Mouse (Mus musculus) bone marrow macrophage, adult 2 months (primary cell): ENCODE data around the gene Nkd1. TPM values are rescaled to one million over a fixed set of nuclear protein-coding genes. Genes with fewer than 3 reads are reported as not detected.

Source experiments
- H3K27ac ChIP-seq: 2 replicates; pipeline ENCODE4 v1.5.1; 2012; ENCODE audit warnings: low read depth, low read length; ENCODE audit not compliant: insufficient read depth
- H3K4me1 ChIP-seq: 2 replicates; pipeline ENCODE4 v1.6.1; 2012; ENCODE audit warnings: low read length; ENCODE audit not compliant: control insufficient read depth, insufficient read depth
- H3K4me3 ChIP-seq: 2 replicates; pipeline ENCODE4 v1.5.1; 2012; ENCODE audit warnings: mild to moderate bottlenecking, low read length, moderate library complexity; ENCODE audit not compliant: insufficient read depth
- CTCF ChIP-seq: IDR thresholded peaks from 2 replicates; pipeline ENCODE4 v1.5.1; 2012; ENCODE audit warnings: low read depth, mild to moderate bottlenecking, low read length, moderate library complexity
- POLR2A ChIP-seq: IDR thresholded peaks from 2 replicates; pipeline ENCODE4 v1.6.1; 2012; ENCODE audit warnings: mild to moderate bottlenecking, low read depth, low read length, borderline replicate concordance
- polyA plus RNA-seq: library from polyadenylated mRNA; stranded (reverse); fragments of >200 nt; gene quantifications from 2 replicates; pipeline ENCODE4 v1.2.4, GENCODE M21; 2012; ENCODE audit not compliant: missing spikeins, insufficient read depth, insufficient read length

The Nkd1 gene
- polyA plus RNA-seq, 1 experiment, result not detected

DNA sequence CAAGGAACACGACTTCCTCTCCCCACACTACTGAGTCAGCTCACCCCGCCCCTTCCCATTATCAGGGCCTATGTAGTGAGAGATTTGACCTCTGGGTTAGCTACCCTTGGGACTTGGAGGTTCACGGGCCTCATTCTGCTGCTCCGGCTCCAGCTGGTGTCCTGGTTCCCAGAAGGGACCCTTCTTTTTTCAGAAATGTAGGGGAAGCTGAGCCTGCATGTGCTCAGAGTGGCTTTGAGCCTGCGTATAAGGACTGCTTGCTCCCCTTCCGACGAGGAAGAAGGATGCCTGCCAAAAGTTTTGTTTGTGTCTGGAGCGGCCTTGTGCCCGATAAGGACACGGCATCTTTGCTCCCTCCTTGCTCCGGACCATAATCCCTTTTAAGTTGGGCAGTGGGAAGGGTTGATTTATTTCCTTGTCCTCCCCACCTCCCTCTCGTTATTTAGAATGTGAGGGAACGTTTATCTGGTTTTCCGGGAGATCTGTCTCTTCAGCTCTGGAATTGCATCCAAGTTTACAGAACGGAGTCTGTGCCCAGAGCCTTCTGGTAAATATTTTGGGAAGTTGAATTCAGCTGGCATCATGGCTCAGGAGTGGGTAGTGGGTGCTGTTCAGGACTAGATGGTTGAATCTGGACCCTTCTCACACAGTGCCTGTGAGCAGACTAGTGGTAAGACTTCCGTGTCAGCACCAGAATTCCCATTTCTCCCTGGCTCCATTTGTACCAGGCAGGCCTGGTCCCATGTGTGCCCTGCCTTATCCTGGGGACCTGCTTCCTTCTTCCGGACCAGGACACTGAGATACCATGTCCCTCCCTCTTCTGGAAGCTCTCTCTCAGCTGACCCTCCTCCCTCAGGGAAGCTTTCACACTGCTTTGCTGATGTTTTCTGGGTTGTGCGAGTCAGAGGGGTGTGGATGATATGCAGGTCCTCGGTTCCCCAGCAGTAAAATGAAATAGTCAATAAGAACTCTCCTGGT is 17.1 kb downstream of the Nkd1 start:
- H3K4me3 ChIP-seq, result no peak overlapping the region
- no peaks in the 10 kb centered on the region for H3K4me1 ChIP-seq
- TF ChIP-seq CTCF, result no peak
- no peak for TF ChIP-seq POLR2A
- H3K27ac ChIP-seq, result no peak overlapping the region

DNA sequence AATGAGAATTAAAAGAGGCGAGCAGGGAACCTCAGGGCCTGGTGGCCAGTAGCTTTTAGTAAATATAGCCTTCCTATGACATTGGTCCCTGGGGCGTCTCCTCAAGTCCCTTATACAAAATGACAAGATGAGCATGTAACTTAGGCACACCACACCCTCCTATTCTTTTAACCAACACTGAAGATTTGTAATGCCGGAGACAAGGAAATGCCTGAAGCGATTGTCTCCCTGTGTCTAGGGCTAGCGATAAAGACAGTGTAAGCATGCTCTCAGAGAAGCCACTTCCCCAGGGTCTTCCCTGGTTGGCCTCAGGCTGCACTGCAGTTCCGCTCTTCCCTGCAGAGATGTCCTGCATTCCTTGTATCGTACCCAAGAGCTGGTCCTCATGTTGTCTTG is 17.8 kb downstream of the Nkd1 start:
- Histone ChIP-seq H3K27ac (no peak overlapping the region), H3K4me1 (no peaks in the 10 kb centered on the region), H3K4me3 (no peak overlapping the region)
- TF ChIP-seq CTCF (no peak), POLR2A (no peak)

DNA sequence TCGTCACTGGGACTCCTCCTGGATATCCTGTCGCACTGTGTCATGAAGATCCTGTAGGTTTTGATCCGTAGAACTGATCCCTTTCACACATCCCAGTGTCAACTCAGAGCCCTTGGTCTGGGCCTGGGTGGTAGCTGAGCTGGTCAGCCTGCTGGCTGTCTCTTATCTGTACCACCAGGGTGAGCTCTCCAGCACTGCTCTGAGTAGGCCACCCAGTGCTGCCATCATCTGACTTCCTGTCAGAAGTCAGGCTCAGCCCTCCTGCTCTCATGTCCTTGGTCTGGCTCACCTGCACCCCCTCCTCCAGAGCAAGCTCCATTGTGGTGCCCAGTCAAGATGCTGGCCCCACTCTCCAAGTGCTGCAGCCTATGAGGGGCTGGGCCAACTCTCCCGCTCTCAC is 18.8 kb downstream of the Nkd1 start:
- Histone ChIP-seq H3K4me3 (no peak overlapping the region), H3K4me1 (no peaks in the 10 kb centered on the region), H3K27ac (no peak overlapping the region)
- no peak for TF ChIP-seq POLR2A
- no peak for TF ChIP-seq CTCF

DNA sequence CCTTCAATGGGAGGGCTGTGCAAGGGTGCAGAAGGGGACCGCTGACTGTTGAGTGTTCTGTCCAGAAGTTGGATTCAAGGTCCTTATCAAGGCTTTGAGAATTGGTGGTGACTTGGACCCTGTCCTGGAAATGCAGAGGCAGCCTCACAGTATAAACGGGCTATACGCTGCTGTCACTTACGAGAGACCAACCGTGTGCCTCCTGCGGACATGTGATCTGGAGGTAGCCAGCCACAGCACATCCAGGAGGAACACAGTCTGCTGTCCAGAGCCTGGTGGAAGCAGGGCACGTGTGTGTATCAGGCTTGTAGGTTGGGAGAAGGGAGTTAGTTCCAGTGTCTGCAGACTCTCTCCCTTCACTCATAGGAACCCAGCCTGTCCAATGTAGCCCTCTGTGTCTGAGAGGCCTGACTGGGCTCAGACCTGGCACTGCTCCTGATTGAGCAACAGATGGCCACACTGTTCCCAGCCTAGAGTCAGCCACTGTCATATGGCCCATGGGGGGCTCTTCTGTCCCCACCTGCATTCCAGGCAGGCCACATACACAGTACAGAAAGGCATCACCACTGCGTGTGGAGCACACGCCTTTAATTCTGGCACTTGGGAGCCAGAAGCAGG is 21.6 kb downstream of the Nkd1 start:
- no peaks in the 10 kb centered on the region for H3K4me1 ChIP-seq
- no peak overlapping the region for H3K4me3 ChIP-seq
- no peak overlapping the region for H3K27ac ChIP-seq
- no peak for TF ChIP-seq POLR2A
- no peak for TF ChIP-seq CTCF

DNA sequence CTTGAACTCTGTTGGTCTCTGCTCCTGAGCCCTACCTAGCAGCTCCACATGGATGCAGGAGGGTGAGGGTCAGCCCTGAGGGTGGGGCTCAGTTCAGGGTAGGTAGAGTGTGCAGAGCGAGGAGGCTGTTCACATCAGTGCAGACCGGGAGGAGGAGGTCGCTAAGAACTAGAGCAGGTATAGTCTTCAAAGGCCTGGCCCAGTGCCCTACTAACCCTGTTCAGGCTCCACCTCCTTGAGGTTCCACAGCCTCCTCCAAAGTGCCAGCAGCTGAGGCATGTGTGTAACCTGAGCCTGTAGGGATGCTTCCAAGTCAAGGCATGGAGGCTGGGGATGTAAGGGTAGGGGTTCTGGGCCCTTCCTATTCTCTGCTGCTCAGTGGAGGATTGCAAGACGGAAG is 23.5 kb downstream of the Nkd1 start:
- Histone ChIP-seq H3K27ac (no peak overlapping the region), H3K4me1 (no peaks in the 10 kb centered on the region), H3K4me3 (no peak overlapping the region)
- TF ChIP-seq POLR2A (no peak), CTCF (no peak)

DNA sequence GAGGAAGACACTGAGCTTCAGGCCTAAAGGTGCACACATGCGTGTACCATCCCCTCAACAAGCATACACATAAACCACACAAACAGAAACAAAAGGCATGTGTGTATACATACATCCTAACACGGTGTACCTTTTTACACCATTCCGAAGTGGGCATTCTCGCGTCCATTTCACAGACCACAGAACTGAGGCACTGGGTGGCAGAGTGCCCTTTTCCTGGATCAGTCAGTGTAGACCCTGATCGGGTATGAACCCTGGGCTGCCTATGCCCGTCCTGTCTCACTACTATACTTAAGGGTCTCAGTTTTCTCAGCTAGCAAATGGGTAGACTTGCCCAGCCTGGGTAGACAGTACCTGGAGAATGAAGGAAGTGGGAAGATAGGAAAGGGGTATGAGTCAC is 24.3 kb downstream of the Nkd1 start:
- Histone ChIP-seq H3K4me3 (no peak overlapping the region), H3K4me1 (no peaks in the 10 kb centered on the region), H3K27ac (no peak overlapping the region)
- TF ChIP-seq POLR2A, result no peak
- TF ChIP-seq CTCF, result no peak

DNA sequence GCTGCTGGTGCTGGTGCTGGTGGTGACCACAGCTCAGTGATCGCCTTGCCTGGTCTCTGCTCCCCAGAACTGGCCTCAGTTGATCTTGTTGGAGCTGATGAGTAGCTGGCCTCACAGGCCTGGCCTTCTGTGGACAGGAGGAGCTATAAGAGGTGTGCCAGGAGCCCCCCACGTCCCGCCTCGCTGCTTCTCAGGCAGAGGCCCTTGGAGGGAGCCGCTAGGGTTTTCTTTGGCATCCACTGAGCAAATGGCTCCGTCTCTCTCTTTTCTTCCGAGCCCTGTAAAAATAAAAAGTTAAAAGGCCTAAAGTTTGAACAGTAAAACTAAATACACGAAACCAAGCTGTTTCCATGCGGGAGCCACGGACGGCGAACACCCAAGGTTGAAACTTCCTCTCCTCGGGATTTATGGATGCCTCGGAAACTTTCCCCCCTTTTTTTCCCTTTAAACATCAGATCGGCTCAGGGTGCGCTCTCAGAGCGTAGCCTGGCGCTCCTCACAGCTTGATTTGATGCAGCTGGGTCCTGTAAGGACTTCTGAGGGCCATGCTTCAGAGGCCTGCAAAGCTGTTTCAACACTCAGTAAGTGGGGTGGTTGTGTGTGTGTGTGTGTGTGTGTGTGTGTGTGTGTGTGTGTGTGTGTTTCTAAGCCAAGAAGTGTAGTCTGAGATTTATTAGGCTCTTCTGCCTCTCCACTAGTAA is 25.0 kb downstream of the Nkd1 start:
- Histone ChIP-seq H3K4me3 (no peak overlapping the region), H3K4me1 (no peaks in the 10 kb centered on the region), H3K27ac (no peak overlapping the region)
- TF ChIP-seq POLR2A, result no peak
- no peak for TF ChIP-seq CTCF

DNA sequence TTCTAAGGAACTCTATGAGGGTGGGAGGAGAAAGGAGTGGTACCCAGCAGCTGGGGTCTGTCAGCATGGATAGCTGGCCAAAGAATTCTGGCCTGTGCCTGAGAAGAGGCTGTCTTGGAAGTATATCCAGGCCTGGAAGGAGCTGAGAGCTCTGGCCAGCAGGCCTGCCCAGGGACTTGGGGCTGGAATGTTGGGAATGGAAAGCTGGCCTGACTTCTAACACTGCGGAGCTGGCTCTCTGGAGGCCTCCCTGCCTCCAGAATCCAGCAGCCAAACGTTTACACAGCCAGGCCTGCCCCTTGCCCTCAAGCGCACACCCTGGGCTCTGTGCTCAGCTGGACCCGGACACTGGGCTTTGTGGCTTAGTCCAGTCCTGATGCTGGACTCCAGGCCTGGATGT is 34.5 kb downstream of the Nkd1 start:
- H3K27ac ChIP-seq, result no peak overlapping the region
- H3K4me3 ChIP-seq, result no peak overlapping the region
- TF ChIP-seq POLR2A, result no peak
- TF ChIP-seq CTCF, result no peak
- no peaks in the 10 kb centered on the region for H3K4me1 ChIP-seq

DNA sequence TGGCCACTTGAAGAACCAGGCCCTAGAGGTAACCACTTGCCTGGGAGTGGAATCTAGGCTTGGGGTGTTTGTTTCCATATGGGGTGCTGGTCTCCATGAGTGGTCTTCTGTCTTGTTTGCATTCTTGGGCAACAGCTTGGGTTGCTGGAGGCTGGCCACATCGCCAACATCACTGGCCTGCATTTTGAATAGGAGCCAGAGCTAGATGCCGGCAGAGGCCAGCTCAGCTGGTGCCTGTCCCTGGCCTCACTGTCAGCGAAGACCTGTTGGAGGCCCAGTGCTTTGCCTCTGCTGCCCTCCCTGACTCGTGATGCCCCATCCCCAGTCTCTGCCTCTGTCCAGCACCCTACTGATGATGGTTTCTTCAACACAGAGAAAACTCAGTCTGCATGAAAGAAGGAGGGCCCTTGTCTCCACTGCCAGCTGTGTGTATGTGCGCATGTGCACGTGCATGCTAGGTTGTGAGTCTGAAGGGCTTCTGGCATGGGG is 38.9 kb downstream of the Nkd1 start:
- Histone ChIP-seq H3K27ac (no peak overlapping the region), H3K4me1 (no peaks in the 10 kb centered on the region), H3K4me3 (no peak overlapping the region)
- TF ChIP-seq POLR2A (no peak), CTCF (no peak)

DNA sequence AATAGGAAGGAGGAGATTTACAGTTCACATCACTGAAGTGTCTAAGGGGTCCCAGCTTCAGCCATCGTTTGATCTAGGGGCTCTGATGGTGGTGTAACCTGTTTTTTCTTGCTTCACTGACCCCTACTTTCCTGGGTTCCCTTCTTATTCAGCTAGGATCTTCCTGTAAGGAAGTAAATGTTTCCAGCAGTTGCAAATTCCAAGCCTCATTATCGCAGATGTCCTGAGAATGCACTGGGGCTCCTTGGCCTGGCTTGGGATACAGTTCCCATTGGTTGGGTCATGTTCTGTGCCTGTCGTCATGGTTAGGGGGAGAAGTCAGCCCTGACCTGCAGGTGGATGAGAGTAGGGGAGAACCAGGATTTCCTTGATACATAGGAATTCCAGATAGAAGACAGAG is 40.2 kb downstream of the Nkd1 start:
- H3K4me1 ChIP-seq, result no peaks in the 10 kb centered on the region
- no peak overlapping the region for H3K27ac ChIP-seq
- TF ChIP-seq POLR2A (no peak), CTCF (no peak)
- H3K4me3 ChIP-seq, result no peak overlapping the region
